Mouse (Mus musculus): ENCODE data around the gene Gm49601.

The Gm49601 gene

GRCm38 (mm10) chr16:18608226-18608625, 18.0 kb downstream of the Gm49601 start:
- no peak for DNase-seq (ENCODE audit: inconsistent ontology term)

DNA sequence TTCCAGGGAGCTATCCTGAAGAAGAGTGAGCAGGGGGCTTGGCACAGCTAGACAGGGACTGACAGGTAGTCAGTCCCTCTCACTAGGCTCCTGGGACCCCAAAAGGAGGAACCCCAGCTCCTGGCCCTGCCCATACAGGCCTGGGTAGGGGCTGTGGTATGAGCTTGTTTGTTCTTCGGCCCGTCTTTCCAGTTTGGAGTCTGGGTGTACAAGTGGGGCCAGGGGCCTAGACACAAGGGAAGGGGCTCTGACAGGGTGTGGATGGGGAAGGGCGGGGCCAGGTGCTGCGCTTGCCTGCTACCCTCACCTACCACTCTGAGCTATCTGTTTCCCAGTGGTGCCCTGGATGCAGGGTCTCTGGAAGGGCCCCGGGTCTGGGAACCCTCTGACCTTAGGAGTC, 20.5 kb downstream of the Gm49601 start:
- no peak for DNase-seq (ENCODE audit: inconsistent ontology term)

GRCm38 (mm10) chr16:18604267-18604701, 21.9 kb downstream of the Gm49601 start:
- DNase-seq (ENCODE audit: inconsistent ontology term) = no peak

DNA sequence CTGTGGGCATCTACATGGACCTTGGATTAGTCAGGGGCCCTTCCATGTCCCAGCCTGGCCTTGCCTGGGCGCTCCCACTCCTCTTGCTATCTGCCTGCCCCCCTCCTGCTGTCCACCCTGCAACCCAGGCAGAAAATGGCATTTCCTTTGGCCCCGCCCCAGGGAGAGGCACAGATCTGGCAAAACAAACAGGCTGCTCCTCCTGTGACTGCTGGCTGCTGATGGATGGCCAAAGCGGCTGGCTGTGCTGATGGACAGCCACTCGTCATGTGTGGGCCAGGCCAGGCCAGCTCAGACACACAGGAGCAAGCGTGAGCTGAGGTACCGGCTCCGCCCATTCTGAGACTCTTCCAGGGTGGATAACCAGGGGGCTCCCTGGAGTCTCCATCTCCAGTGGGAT, 24.8 kb downstream of the Gm49601 start:
- no peak for DNase-seq (ENCODE audit: inconsistent ontology term)

DNA sequence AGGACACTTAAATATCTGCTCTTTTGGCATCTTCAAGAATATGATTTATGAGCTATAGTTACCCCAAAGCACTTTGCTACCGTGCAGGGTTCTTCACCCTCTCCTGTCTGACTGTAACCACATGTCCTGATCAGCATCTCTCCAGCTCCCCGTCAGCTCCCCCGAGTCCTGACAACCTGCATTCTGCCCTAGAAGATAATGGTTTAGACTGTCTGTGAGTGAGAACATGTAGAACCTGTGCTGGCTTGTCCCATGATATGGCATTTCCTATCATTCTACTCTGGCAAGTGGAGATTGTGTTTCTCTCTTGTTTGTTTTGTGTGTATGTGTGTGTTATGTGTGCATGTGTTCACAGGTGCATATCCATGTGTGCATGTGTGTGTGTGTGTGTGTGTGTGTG, 28.2 kb downstream of the Gm49601 start:
- DNase-seq (ENCODE audit: inconsistent ontology term) = no peak

DNA sequence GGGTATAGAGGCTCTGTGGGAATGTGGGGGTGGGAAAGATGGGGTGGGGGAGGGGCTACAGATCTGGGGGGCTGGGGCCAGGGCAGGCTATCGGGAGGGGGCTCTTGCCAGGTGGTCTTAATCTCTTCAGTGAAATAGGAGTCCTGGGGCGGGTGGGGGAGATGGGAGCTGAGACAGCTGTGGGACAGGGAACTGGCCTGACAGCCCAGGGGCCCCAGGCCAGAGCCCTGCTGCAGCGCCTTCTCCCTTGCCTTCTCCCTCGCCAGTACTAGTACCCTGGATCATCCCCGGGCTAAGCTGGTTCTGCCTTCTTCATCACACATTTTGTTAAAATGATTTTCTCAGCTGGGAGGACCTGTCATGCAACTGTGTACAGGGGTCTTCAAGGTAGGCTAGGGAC, 30.0 kb downstream of the Gm49601 start:
- DNase-seq (ENCODE audit: inconsistent ontology term) = no peak

DNA sequence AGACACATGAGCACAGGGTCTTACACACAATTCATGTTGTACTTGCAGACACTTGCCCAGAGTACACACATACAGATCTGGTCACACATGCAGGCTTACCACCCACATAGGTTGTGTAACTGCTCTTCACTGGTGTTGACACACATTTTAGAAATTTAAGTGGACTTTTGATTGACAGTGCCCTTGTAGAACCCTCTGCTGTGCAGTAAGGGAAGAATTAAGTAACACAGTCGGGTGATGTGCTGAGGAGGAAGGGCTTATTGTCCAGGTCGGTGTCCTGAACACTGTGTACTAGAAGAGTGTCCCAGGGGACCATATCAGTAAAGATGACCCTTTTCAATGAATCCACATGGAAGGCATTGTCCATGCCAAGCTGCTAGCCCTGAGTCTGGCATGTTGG, 32.3 kb downstream of the Gm49601 start:
- no peak for DNase-seq (ENCODE audit: inconsistent ontology term)

GRCm38 (mm10) chr16:18591047-18592018, 34.9 kb downstream of the Gm49601 start:
- peak; percentile 42 for DNase-seq (ENCODE audit: inconsistent ontology term)

GRCm38 (mm10) chr16:18589804-18590790, 36.1 kb downstream of the Gm49601 start, which contains the start of gene Tbx1:
Gene Tbx1 (minus strand): TSS chr16:18590671.
- DNase-seq (ENCODE audit: inconsistent ontology term) = peak; percentile 24

DNA sequence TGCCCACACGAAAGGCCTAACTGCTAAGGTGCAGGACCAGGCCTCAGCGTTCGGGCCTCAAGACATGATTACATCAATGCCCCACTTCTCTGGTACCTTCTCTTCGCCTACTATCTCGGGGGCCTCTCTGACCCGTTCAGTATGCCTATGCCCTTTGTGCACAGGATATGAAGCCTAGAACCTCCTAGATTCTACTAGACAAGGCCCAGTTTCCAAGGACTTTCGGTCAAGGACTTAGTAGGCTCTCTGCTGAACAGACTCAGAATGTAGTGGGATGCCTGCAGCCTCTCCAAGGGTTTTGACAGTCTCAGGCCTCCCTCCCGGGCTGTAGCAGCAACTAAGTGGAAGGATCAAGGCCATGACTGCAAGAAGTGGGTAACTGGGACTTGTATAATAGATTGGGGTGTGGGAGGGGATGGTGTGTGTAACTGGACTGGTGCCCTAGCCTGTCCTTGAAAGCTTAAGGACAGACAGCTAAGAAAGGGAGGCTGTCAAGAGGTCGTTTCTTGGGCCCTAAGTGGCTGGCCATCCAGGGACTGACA, 37.1 kb downstream of the Gm49601 start:
- DNase-seq (ENCODE audit: inconsistent ontology term) = no peak

- DNase-seq (ENCODE audit: inconsistent ontology term) = no peak
Measured at GRCm38 (mm10) chr16:18588738-18589055, 37.5 kb downstream of the Gm49601 start.

GRCm38 (mm10) chr16:18587847-18588737, 38.1 kb downstream of the Gm49601 start:
- DNase-seq (ENCODE audit: inconsistent ontology term) = no peak

DNA sequence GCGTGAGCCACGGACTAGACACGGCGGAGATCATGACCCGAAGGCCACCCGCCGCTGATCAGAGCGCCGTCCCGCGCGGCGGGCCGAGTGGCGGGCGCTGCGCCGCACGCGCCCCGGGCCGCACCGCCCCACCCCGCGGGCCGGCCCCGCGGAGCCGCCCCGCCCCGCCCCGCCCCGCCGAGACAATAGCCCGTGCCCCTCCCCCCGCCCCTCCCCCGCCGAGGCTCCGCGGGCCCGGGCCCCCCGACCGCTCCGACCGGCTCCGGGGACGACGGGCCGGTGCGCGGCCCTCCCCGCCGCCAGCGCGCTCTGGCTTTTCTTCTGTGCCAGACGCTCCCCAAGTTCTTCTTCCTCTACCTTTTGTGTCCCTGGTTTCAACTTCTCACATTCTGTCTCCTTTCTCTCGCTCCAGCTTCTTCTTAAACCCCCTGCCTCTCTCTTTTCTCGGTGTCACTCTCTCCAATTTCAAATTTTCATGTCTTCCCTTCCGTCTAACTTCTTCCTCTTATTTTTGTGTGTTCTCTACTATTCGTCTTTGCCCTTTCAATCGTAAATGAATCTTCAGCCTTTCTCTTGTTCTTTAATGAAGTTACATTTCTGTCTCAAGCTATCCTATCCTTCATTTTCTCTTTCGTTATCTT, 39.2 kb downstream of the Gm49601 start:
- no peak for DNase-seq (ENCODE audit: inconsistent ontology term)

- no peak for DNase-seq (ENCODE audit: inconsistent ontology term)
Measured at GRCm38 (mm10) chr16:18586076-18586905, 39.9 kb downstream of the Gm49601 start.

DNA sequence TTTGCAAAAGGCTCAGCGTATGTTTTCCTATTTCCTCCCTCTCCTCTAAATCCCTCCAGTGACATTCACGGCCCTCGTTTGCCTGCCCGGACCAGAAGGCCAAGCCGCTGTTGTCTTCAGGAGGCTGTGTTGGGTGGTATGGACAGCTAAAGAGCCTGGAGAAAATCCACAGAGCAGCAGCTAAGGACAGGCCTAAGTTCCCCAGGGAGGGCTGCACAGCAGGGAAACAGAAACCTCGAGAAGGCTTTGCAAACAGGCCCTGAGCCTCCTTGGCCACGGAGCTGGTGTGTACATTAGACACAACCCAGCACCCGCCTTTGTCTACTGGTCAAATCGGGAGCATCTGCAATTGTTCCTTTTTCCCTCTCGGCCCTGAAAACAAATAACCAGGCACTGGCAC, 40.6 kb downstream of the Gm49601 start:
- DNase-seq (ENCODE audit: inconsistent ontology term) = no peak

DNA sequence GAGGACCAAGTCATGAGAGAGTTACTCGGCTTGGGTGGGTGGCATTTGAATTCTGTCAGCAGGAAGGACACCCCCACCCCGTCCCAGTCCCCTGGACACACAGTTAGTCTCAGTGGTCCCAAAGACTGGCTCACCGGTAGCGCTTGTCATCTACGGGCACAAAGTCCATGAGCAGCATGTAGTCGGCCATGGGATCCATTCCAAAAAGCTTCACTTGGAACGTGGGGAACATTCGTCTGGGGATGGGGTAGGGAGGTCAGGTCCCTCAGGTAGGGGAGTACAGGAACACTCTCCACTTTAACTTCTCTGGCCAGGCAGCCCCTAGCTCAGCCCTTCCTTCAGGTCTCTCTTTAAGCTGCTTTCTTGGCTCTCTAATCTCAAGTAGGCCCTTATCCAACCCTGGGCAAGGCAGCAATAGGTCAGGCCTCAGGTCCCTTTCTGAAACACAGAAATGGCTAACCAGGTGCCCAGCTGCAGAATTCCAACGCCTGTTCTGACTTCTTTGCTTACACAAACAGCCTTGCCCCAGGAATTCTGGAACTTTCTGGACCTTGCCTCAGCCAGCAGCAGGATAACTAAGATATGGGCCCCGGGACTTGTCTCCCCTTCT, 41.2 kb downstream of the Gm49601 start:
- no peak for DNase-seq (ENCODE audit: inconsistent ontology term)

DNA sequence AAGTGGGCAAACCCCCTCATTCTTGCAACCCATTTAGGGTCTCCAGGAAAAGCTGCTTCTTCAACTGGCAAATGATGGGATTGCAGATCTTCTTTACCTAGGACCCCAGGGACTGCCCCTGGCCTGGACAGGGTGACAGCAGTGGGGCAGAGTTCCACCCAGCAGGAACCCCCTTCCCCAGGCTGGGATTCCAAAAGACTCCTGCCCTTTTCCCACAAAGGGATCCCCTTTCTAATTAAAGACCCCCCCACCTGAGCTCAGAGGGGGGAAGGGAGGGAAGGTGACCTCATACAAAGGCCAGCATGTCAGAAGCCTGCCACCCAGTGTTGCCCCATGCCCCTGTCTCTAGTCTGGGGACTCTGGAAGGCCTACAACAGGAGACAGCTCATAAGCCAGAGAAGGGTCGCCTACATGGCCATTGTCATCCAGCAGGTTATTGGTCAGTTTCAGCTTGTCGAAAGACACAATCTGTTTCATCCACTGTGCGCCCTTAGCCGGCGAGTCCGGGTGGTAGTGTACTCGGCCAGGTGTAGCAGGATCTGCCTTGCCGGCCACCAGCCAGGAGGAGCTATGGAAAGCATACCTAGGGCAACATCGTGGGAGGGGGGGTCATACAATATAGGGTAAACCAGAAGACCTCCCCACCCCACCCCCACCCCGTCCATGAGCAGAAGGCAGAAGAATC, 42.4 kb downstream of the Gm49601 start:
- DNase-seq (ENCODE audit: inconsistent ontology term) = no peak

- DNase-seq (ENCODE audit: inconsistent ontology term) = no peak
Measured at GRCm38 (mm10) chr16:18583169-18583568, 43.1 kb downstream of the Gm49601 start.
